Mouse (Mus musculus) midbrain, embryonic 13.5 days (tissue): ENCODE data around the gene Vezt. TPM values are rescaled to one million over a fixed set of nuclear protein-coding genes. Genes with fewer than 3 reads are reported as not detected.

ENCODE experiments used
- ATAC-seq: fragments of 200-750 bp; cut with Nextera tagmentation; 2 replicates; pipeline ENCODE4 v1.8.0; 2017; ENCODE audit warnings: mild to moderate bottlenecking, moderate TSS enrichment, moderate library complexity
- H3K27ac ChIP-seq: fragments of 300-500 bp; sonication (generic); 2 replicates; pipeline ENCODE4 v1.5.1; 2015; ENCODE audit warnings: inconsistent platforms, mild to moderate bottlenecking, moderate library complexity
- H3K27me3 ChIP-seq: fragments of 300-500 bp; sonication (generic); 2 replicates; pipeline ENCODE4 v1.6.1; 2015; ENCODE audit warnings: mild to moderate bottlenecking, inconsistent platforms
- H3K36me3 ChIP-seq: fragments of 300-500 bp; sonication (generic); 2 replicates; pipeline ENCODE4 v1.6.1; 2015; ENCODE audit warnings: mild to moderate bottlenecking, inconsistent platforms
- H3K4me1 ChIP-seq: fragments of 300-500 bp; sonication (generic); replicated peaks from 2 replicates; pipeline ENCODE4 v1.6.1; 2015; ENCODE audit warnings: inconsistent platforms
- H3K4me2 ChIP-seq: fragments of 300-500 bp; sonication (generic); replicated peaks from 2 replicates; pipeline ENCODE4 v1.6.1; 2015; ENCODE audit warnings: moderate library complexity, mild to moderate bottlenecking, inconsistent platforms
- H3K4me3 ChIP-seq: fragments of 300-500 bp; sonication (generic); replicated peaks from 2 replicates; pipeline ENCODE4 v1.5.1; 2015; ENCODE audit warnings: mild to moderate bottlenecking, inconsistent platforms
- H3K9ac ChIP-seq: fragments of 300-500 bp; sonication (generic); replicated peaks from 2 replicates; pipeline ENCODE4 v1.6.1; 2015; ENCODE audit warnings: mild to moderate bottlenecking, inconsistent platforms
- H3K9me3 ChIP-seq: fragments of 300-500 bp; sonication (generic); 2 replicates; pipeline ENCODE4 v1.6.1; 2016; ENCODE audit warnings: mild to moderate bottlenecking, inconsistent platforms
- WGBS: fragments of 180-500 bp; shearing (Covaris S2); methylation state at CpG from one replicate; pipeline ENCODE4 v1.1.7; 2015; 5-methylcytosine and 5-hydroxymethylcytosine counted together
- microRNA counts: library from miRNA; unstranded; fragments of <30 nt; microRNA quantifications from one replicate; lab custom pipeline; 2016
- microRNA-seq: library from miRNA; unstranded; fragments of <30 nt; microRNA quantifications from one replicate; pipeline ENCODE4, GENCODE M21; 2016
- polyA plus RNA-seq: library from polyadenylated mRNA; unstranded; fragments of >200 nt; fragmentation: Nextera tagmentation; extraction: Ambion mirVana; gene quantifications from 2 replicates; pipeline ENCODE4 v1.2.1, GENCODE M21; 2015

The Vezt gene
- polyA plus RNA-seq, 1 experiment from 2014 or later = 66.4 TPM

DNA sequence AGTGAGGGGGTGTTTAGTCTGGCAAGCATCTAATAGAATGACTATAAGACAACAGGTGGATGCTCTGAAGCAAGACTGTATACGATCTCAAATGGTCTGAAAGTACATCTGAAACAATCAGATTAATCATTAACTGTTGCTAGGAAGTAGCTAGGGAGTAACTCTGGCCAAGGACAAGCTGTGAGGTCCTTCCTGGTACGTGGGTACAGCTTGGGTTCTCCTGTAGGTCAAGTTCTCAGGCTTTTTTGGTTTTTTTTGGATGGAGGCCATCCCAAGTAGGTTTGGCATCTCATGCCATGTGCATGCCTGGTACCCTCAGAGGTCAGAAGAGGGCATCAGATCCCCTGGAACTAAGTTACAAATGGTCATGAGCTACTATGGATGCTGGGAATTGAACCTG is 136.3 kb downstream of the Vezt start:
- no peak overlapping the region for H3K27ac ChIP-seq
- no peaks in the 10 kb centered on the region for H3K27me3 ChIP-seq
- no peak for ATAC-seq
- H3K9me3 ChIP-seq = no peaks in the 10 kb centered on the region
- no peaks in the 10 kb centered on the region for H3K4me1 ChIP-seq
- no peak overlapping the region for H3K9ac ChIP-seq
- WGBS = 73% methylated on average over 2 of the region's 2 CpGs
- no peak overlapping the region for H3K4me2 ChIP-seq
- H3K4me3 ChIP-seq = no peak overlapping the region
- H3K36me3 ChIP-seq = no peaks in the 10 kb centered on the region

DNA sequence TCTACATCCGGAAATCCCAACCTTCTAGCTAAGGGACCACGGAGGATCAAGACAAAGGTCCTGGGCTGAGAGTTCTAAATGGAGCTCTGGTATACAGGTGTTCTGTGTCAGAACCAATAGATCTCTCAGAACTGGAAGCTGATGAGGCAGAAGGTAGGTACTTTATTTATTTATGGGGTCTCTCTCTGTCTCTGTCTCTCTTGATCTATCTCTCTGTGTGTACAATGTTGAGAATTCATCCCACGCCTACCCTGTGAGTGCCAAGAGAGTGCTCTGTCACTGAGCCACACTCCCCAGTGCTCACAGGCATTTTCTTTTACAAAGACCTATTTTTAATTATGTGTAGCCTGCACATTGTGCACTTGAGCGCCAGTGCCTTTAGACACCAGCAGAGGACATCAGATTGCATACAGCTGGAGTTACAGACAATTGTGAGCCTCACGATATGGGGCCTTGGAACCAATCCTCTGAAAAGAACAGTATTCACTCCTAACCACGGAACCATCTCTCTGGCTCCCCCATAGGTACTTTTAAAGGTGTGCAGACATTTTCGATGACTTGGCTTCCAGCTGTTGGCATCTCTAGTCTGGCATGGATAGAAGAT is 138.5 kb downstream of the Vezt start, which contains the start of gene Metap2:
Gene Metap2, minus strand, starts transcription at position 51 of the 604 bp plus-strand sequence.
- WGBS = 70% methylated on average over 7 of the region's 7 CpGs

DNA sequence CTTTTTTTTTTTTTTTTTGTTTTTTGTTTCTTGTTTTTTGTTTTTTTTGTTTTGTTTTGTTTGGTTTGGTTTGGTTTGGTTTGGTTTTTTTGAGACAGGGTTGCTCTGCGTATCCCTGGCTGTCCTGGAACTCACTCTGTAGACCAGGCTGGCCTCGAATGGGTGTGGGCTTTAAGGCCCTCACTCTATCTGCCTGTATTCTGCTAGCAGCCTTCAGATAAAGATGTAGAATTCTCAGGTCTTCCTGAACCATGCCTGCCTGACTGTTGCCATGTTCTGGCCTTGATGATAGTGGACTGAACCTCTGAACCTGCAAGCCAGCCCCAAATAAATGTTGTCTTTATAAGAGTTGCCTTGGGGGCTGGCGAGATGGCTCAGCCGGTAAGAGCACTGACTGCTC is 143.1 kb downstream of the Vezt start:
- no peaks in the 10 kb centered on the region for H3K9me3 ChIP-seq
- ATAC-seq = no peak
- no peak overlapping the region for H3K9ac ChIP-seq
- no peak overlapping the region for H3K27ac ChIP-seq
- no peak overlapping the region for H3K4me2 ChIP-seq
- no peak overlapping the region for H3K4me3 ChIP-seq
- peaks cover 19% of the 10 kb centered on the region for H3K4me1 ChIP-seq
- H3K27me3 ChIP-seq = no peaks in the 10 kb centered on the region
- WGBS = 92% methylated on average over 4 of the region's 4 CpGs
- H3K36me3 ChIP-seq = no peaks in the 10 kb centered on the region

More for the DNA sequence above, 138.5 kb downstream of the Vezt start, which contains the start of gene Metap2:
- no peaks in the 10 kb centered on the region for H3K9me3 ChIP-seq
- ATAC-seq = no peak
- H3K27ac ChIP-seq = no peak within 1 kb of the TSS
- no peak within 1 kb of the TSS for H3K4me2 ChIP-seq
- no peaks in the 10 kb centered on the region for H3K27me3 ChIP-seq
- no peaks in the 10 kb centered on the region for H3K4me1 ChIP-seq
- H3K9ac ChIP-seq = no peak within 1 kb of the TSS
- H3K36me3 ChIP-seq = no peaks in the 10 kb centered on the region
- H3K4me3 ChIP-seq = no peak within 1 kb of the TSS

DNA sequence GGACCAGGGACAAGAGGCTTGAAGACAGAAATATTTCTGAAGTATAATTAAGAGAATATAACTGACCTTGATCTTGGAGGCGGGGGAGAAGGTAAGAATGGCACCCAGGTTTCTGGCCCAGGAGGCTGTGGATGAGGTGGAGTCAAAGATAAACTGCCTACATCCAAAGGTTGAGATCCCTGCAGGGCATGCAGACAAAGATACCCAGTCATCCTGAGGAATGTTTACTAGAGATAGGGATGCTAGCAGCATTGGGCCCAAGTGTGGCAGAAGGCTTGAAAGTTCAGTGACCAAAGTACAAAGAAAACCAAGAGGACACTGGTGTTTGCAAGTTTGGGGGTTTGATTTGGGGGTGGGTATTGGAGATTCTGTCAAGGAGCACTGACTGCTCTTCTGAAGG is 144.6 kb downstream of the Vezt start:
- no peak for ATAC-seq
- Histone ChIP-seq H3K27me3 (no peaks in the 10 kb centered on the region), H3K4me2 (0 out of 2 replicates have a peak overlapping the region, but pooled peaks have one; percentile 90), H3K36me3 (peaks cover 8% of the 10 kb centered on the region), H3K4me1 (peaks cover 20% of the 10 kb centered on the region), H3K9ac (no peak overlapping the region), H3K9me3 (no peaks in the 10 kb centered on the region), H3K4me3 (no peak overlapping the region), H3K27ac (no peak overlapping the region)
- WGBS = 83% methylated on average over 1 of the region's 1 CpGs

DNA sequence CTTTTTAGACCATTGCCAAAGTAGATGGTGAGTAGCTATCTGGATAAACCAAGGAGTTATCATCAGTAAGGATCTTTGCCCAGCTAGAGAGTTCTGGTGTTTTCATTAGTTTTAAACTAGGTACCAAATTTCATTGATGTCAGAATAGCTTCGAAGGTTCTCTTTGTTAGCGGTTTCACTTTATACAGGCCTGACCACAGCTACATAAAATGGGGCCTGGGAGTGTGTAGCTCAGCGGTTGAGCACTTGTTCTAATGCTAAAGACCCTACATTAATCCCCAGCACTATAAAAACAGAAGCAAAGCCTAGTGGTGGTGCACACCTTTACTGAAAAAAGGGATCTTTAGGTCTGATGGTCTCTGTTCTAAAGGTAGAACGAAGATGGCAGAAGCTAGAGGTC is 145.1 kb downstream of the Vezt start:
- Histone ChIP-seq H3K36me3 (peaks cover 13% of the 10 kb centered on the region), H3K9ac (peak overlapping the region; percentile 96; the same call in 1 of the 2 replicates), H3K4me2 (peak overlapping the region; percentile 90), H3K9me3 (no peaks in the 10 kb centered on the region), H3K27me3 (no peaks in the 10 kb centered on the region), H3K27ac (no peak overlapping the region), H3K4me1 (peaks cover 20% of the 10 kb centered on the region), H3K4me3 (peak overlapping the region; percentile 97)
- ATAC-seq = no peak
- WGBS = 60% methylated on average over 4 of the region's 4 CpGs

DNA sequence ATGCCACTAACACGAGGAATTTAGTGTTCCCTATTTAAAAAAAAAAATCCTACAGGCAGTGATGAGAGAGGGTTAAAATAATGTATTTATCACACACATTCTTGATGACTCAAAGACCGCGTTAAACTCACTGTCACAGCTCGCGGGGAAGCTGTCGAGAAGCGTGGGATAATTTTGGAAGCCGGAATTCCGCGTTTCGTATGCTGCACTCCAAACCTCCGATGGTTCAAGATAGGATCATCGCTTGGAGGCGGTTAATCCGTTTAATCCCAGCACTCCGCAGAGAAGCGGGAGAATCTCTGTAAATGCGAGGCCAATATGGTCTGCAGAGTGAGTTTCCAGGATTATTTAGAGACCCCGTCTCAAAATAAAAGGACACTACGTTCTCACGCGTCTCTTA is 145.6 kb downstream of the Vezt start:
- Histone ChIP-seq H3K27me3 (no peaks in the 10 kb centered on the region), H3K4me2 (peak overlapping the region; percentile 90), H3K9me3 (no peaks in the 10 kb centered on the region), H3K27ac (peak overlapping the region; percentile 92), H3K9ac (peak overlapping the region; percentile 96), H3K36me3 (peaks cover 18% of the 10 kb centered on the region), H3K4me3 (peak overlapping the region; percentile 97), H3K4me1 (peaks cover 20% of the 10 kb centered on the region)
- ATAC-seq = no peak; the same call in 1 of the 2 replicates
- WGBS = under 1% methylated on average over 22 of the region's 22 CpGs

DNA sequence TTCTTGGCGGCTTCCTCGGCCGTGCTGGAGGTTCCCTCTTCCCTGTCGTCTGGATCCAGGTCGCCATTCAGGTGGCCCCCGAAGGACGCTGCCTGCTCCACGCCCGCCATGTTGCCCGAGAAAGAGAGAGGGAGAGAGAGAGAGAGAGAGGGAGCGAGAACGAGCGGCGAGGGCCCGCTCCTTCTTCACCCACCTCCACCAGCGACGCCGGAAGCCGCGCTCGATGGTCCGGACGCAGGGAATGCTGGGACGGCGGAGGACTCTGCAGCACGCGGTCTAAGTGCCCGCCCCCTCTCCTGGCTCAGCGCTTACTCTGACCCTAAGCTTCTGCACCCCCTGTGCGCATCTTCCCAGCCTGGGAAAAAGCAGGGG is 146.1 kb downstream of the Vezt start:
- WGBS = 0% methylated on average over 22 of the region's 30 CpGs
- H3K9ac ChIP-seq = peak overlapping the region; percentile 96

More for the DNA sequence above, 146.1 kb downstream of the Vezt start:
- H3K27me3 ChIP-seq = no peaks in the 10 kb centered on the region
- peaks cover 22% of the 10 kb centered on the region for H3K36me3 ChIP-seq
- H3K27ac ChIP-seq = peak overlapping the region; percentile 92
- H3K4me2 ChIP-seq = peak overlapping the region; percentile 90
- H3K4me3 ChIP-seq = peak overlapping the region; percentile 97
- peak; percentile 99 for ATAC-seq
- H3K4me1 ChIP-seq = peaks cover 20% of the 10 kb centered on the region
- no peaks in the 10 kb centered on the region for H3K9me3 ChIP-seq

MicroRNAs within 50 kb of the gene (microRNA counts, 519-probe panel; counts per million panel counts)
- microRNA mmu-miR-331-3p (lab: Ali Mortazavi, UCI) (4,871 counts per million, percentile 85 among the panel's probes with 10 or more counts), microRNA mmu-miR-331-5p (lab: Ali Mortazavi, UCI) (110 counts per million, percentile 56 among the panel's probes with 10 or more counts)

Small RNAs within 50 kb of the gene (microRNA-seq; reads per million reads assigned to microRNA genes)
- gene Mir331 = 184 reads per million, percentile 60 among the genes with 10 or more reads in this experiment

Other genes starting within 250 kb of the Vezt start
- 1.9 and 2.1 TPM in 2 replicates for gene Usp44, start 204.3 kb downstream of the Vezt start, polyA plus RNA-seq
- gene Metap2, start 138.7 kb downstream of the Vezt start, polyA plus RNA-seq = 176 and 179 TPM in 2 replicates
- 2.5 and 2.7 TPM in 2 replicates for gene Fgd6, start 184 bp upstream of the Vezt start, polyA plus RNA-seq
- gene Nr2c1, start 112.2 kb upstream of the Vezt start, polyA plus RNA-seq = 9.5 and 10.0 TPM in 2 replicates
- 352 and 366 TPM in 2 replicates for gene Ndufa12, start 162.9 kb upstream of the Vezt start, polyA plus RNA-seq